Mouse (Mus musculus): ENCODE data around the gene Kctd21. TPM values are rescaled to one million over a fixed set of nuclear protein-coding genes. Genes with fewer than 3 reads are reported as not detected.

The Kctd21 gene
- polyA plus RNA-seq, 1 experiment from 2014 or later: 8.3 TPM

GRCm38 (mm10) chr7:97382661-97383060 is 50.5 kb downstream of the Kctd21 start:
- H3K9ac ChIP-seq: no peak overlapping the region
- no peaks in the 10 kb centered on the region for H3K27me3 ChIP-seq (replicated peaks)
- ATAC-seq (replicated peaks): no peak
- no peak overlapping the region for H3K27ac ChIP-seq
- peaks cover 16% of the 10 kb centered on the region for H3K36me3 ChIP-seq (replicated peaks)
- H3K4me2 ChIP-seq: no peak overlapping the region
- no peaks in the 10 kb centered on the region for H3K9me3 ChIP-seq
- no peaks in the 10 kb centered on the region for H3K4me1 ChIP-seq
- H3K4me3 ChIP-seq: no peak overlapping the region
- 97% methylated on average over 8 of the region's 8 CpGs for WGBS

GRCm38 (mm10) chr7:97383496-97384132 is 51.5 kb downstream of the Kctd21 start:
- no peak overlapping the region for H3K4me2 ChIP-seq
- peaks cover 18% of the 10 kb centered on the region for H3K36me3 ChIP-seq (replicated peaks)
- no peaks in the 10 kb centered on the region for H3K27me3 ChIP-seq (replicated peaks)
- H3K27ac ChIP-seq: no peak overlapping the region
- H3K4me1 ChIP-seq: no peaks in the 10 kb centered on the region
- H3K9ac ChIP-seq: no peak overlapping the region
- H3K4me3 ChIP-seq: no peak overlapping the region
- ATAC-seq (replicated peaks): no peak
- 94% methylated on average over 10 of the region's 10 CpGs for WGBS
- H3K9me3 ChIP-seq: no peaks in the 10 kb centered on the region

- H3K27me3 ChIP-seq (replicated peaks): no peaks in the 10 kb centered on the region
- WGBS: 93% methylated on average over 7 of the region's 7 CpGs
- H3K36me3 ChIP-seq (replicated peaks): peaks cover 27% of the 10 kb centered on the region
- no peak overlapping the region for H3K27ac ChIP-seq
- no peak overlapping the region for H3K4me3 ChIP-seq
- H3K4me1 ChIP-seq: no peaks in the 10 kb centered on the region
- no peak for ATAC-seq (replicated peaks)
- no peaks in the 10 kb centered on the region for H3K9me3 ChIP-seq
- no peak overlapping the region for H3K9ac ChIP-seq
- H3K4me2 ChIP-seq: no peak overlapping the region
These were observed 54.1 kb downstream of the Kctd21 start for GRCm38 (mm10) chr7:97386106-97386805.

- no peaks in the 10 kb centered on the region for H3K9me3 ChIP-seq
- H3K4me2 ChIP-seq: no peak overlapping the region
- no peaks in the 10 kb centered on the region for H3K27me3 ChIP-seq (replicated peaks)
- no peak overlapping the region for H3K9ac ChIP-seq
- H3K4me3 ChIP-seq: no peak overlapping the region
- H3K27ac ChIP-seq: no peak overlapping the region
- no peaks in the 10 kb centered on the region for H3K4me1 ChIP-seq
- WGBS: 83% methylated on average over 5 of the region's 5 CpGs
- ATAC-seq (replicated peaks): no peak
- H3K36me3 ChIP-seq (replicated peaks): peaks cover 23% of the 10 kb centered on the region
These were observed 54.8 kb downstream of the Kctd21 start for GRCm38 (mm10) chr7:97386806-97387370.

GRCm38 (mm10) chr7:97387561-97388147 is 55.5 kb downstream of the Kctd21 start:
- no peaks in the 10 kb centered on the region for H3K4me1 ChIP-seq
- ATAC-seq (replicated peaks): no peak
- H3K9ac ChIP-seq: no peak overlapping the region
- H3K36me3 ChIP-seq (replicated peaks): peaks cover 20% of the 10 kb centered on the region
- no peaks in the 10 kb centered on the region for H3K9me3 ChIP-seq
- no peaks in the 10 kb centered on the region for H3K27me3 ChIP-seq (replicated peaks)
- 95% methylated on average over 8 of the region's 8 CpGs for WGBS
- no peak overlapping the region for H3K4me2 ChIP-seq
- H3K27ac ChIP-seq: no peak overlapping the region
- H3K4me3 ChIP-seq: no peak overlapping the region

GRCm38 (mm10) chr7:97388541-97388940 is 56.4 kb downstream of the Kctd21 start:
- Histone ChIP-seq H3K4me1 (no peaks in the 10 kb centered on the region), H3K9ac (no peak overlapping the region), H3K27ac (no peak overlapping the region), H3K4me3 (no peak overlapping the region), H3K27me3 (replicated peaks) (no peaks in the 10 kb centered on the region), H3K36me3 (replicated peaks) (peaks cover 19% of the 10 kb centered on the region), H3K9me3 (no peaks in the 10 kb centered on the region), H3K4me2 (no peak overlapping the region)
- WGBS: 97% methylated on average over 4 of the region's 4 CpGs
- no peak for ATAC-seq (replicated peaks)

GRCm38 (mm10) chr7:97391293-97392078 is 59.4 kb downstream of the Kctd21 start:
- H3K4me2 ChIP-seq: no peak overlapping the region
- 69% methylated on average over 13 of the region's 13 CpGs for whole genome bisulfite sequencing
- ATAC-seq (replicated peaks): peak; percentile 81
- H3K4me1 ChIP-seq: no peaks in the 10 kb centered on the region
- no peaks in the 10 kb centered on the region for H3K27me3 ChIP-seq (replicated peaks)
- peaks cover 11% of the 10 kb centered on the region for H3K36me3 ChIP-seq (replicated peaks)
- no peak overlapping the region for H3K4me3 ChIP-seq
- H3K9ac ChIP-seq: no peak overlapping the region
- H3K27ac ChIP-seq: 0 out of 2 replicates have a peak overlapping the region, but pooled peaks have one; percentile 15
- no peaks in the 10 kb centered on the region for H3K9me3 ChIP-seq

GRCm38 (mm10) chr7:97392079-97392445 is 59.9 kb downstream of the Kctd21 start:
- Histone ChIP-seq H3K4me2 (no peak overlapping the region), H3K27ac (no peak overlapping the region), H3K4me1 (no peaks in the 10 kb centered on the region), H3K4me3 (no peak overlapping the region), H3K36me3 (replicated peaks) (peaks cover 11% of the 10 kb centered on the region), H3K9me3 (no peaks in the 10 kb centered on the region), H3K9ac (no peak overlapping the region), H3K27me3 (replicated peaks) (no peaks in the 10 kb centered on the region)
- no peak; the same call in 1 of the 2 replicates for ATAC-seq (replicated peaks)
- 77% methylated on average over 6 of the region's 6 CpGs for WGBS

- 74% methylated on average over 2 of the region's 2 CpGs for WGBS
- no peak overlapping the region for H3K4me3 ChIP-seq
- no peak for ATAC-seq (replicated peaks)
- no peak overlapping the region for H3K4me2 ChIP-seq
- H3K9me3 ChIP-seq: no peaks in the 10 kb centered on the region
- no peak overlapping the region for H3K9ac ChIP-seq
- H3K27ac ChIP-seq: no peak overlapping the region
- peaks cover 1% of the 10 kb centered on the region; the same call in 1 of the 2 replicates for H3K4me1 ChIP-seq
- H3K27me3 ChIP-seq (replicated peaks): no peaks in the 10 kb centered on the region
- H3K36me3 ChIP-seq (replicated peaks): peaks cover 5% of the 10 kb centered on the region; the same call in 1 of the 2 replicates
These were observed 62.2 kb downstream of the Kctd21 start for GRCm38 (mm10) chr7:97394375-97394774.

GRCm38 (mm10) chr7:97398943-97399342 is 66.8 kb downstream of the Kctd21 start:
- H3K27ac ChIP-seq: no peak overlapping the region
- ATAC-seq (replicated peaks): no peak
- H3K4me2 ChIP-seq: no peak overlapping the region
- 86% methylated on average over 6 of the region's 6 CpGs for WGBS
- no peak overlapping the region for H3K9ac ChIP-seq
- 0 out of 2 replicates have a peak, but pooled peaks cover 3% of the 10 kb centered on the region for H3K36me3 ChIP-seq (replicated peaks)
- H3K4me1 ChIP-seq: peaks cover 22% of the 10 kb centered on the region
- H3K9me3 ChIP-seq: no peaks in the 10 kb centered on the region
- H3K4me3 ChIP-seq: no peak overlapping the region
- no peaks in the 10 kb centered on the region for H3K27me3 ChIP-seq (replicated peaks)

All from midbrain, embryonic 15.5 days (tissue).